Mouse (Mus musculus): ENCODE measurements around the gene Daam2. TPM values are rescaled to one million over a fixed set of nuclear protein-coding genes. Genes with fewer than 3 reads are reported as not detected.

Daam2 gene
- polyA plus RNA-seq, 1 experiment from 2014 or later, result 8.8 TPM

DNA sequence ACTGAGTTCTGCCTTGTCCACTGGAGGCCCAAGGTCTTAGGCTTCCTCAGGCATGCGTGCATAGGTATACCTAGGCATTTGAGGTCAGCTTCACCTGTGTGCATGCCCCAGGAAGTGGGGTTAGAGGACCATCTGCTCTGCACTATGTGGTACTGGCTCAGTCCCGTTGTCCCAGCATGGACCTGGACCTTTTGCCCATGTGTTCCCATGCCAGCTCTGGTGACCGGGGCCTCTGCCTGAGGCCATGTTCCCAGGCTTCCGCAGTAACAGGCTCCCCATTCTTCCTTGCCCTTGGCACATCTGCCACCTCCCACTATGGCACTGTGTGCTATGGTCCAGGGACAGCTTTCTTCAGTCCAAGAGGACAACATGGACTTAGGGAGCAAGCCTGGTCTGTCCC lies 36.1 kb downstream of the Daam2 start:
- WGBS, result 91% methylated on average over 4 of the region's 4 CpGs
- DNase-seq (ENCODE audit: low spot score), result no peak

DNA sequence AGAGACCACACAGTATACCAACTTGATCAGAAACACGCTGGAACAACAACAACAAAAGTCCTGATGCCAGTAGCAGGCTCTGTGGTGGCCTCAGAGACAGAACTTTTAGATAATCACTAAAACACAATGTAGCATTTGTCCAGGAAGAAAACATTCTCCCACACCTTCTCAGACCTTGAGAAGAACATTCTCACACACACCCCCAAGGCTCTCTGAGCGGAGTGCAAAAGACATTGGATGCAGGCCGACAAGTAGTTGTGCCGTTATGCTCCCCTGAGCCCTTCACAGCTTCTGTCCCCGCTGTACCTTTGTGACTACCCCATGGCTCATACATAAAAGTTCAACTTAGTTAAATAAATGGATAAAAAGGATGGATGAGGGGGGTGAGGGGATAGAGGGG lies 37.6 kb downstream of the Daam2 start:
- 84% methylated on average over 5 of the region's 5 CpGs for WGBS
- 0 out of 2 replicates have a peak, but pooled peaks cover 4% of the 10 kb centered on the region for H3K27me3 ChIP-seq (ENCODE audit: insufficient read depth, poor library complexity, severe bottlenecking)
- no peaks in the 10 kb centered on the region for H3K36me3 ChIP-seq
- H3K9me3 ChIP-seq, result no peaks in the 10 kb centered on the region
- no peak overlapping the region for H3K4me3 ChIP-seq
- H3K27ac ChIP-seq, result no peak overlapping the region
- peaks cover 6% of the 10 kb centered on the region; the same call in 1 of the 2 replicates for H3K4me1 ChIP-seq
- DNase-seq (ENCODE audit: low spot score), result no peak

More for the DNA sequence above, 36.1 kb downstream of the Daam2 start:
- Histone ChIP-seq H3K9me3 (no peaks in the 10 kb centered on the region), H3K4me1 (peaks cover 6% of the 10 kb centered on the region; the same call in 1 of the 2 replicates), H3K4me3 (no peak overlapping the region), H3K36me3 (0 out of 2 replicates have a peak, but pooled peaks cover 2% of the 10 kb centered on the region), H3K27ac (no peak overlapping the region), H3K27me3 (ENCODE audit: insufficient read depth, poor library complexity, severe bottlenecking) (0 out of 2 replicates have a peak, but pooled peaks cover 4% of the 10 kb centered on the region)

DNA sequence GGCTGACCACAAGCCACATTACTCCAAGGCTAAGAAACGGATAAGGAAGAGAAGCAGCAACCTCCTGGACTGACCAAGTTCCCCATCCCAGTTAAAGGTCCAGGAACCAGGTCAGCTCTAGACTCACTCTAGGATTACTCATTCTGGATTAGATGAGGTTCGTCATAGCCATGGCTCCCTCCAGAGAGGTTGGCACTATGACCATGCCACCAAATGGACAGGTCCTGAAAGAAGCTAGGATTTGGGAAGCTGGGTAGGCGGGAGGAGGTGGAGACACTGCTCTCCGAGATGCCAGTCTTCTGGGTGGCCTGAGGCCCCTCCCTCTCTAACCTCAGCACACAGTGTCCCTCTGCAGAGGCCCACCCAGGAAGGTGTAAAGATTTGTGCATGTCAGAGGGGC lies 38.2 kb downstream of the Daam2 start:
- Histone ChIP-seq H3K36me3 (no peaks in the 10 kb centered on the region), H3K27me3 (ENCODE audit: insufficient read depth, poor library complexity, severe bottlenecking) (0 out of 2 replicates have a peak, but pooled peaks cover 4% of the 10 kb centered on the region), H3K4me1 (peaks cover 6% of the 10 kb centered on the region; the same call in 1 of the 2 replicates), H3K27ac (no peak overlapping the region), H3K9me3 (no peaks in the 10 kb centered on the region), H3K4me3 (no peak overlapping the region)
- 79% methylated on average over 4 of the region's 4 CpGs for WGBS
- no peak for DNase-seq (ENCODE audit: low spot score)

DNA sequence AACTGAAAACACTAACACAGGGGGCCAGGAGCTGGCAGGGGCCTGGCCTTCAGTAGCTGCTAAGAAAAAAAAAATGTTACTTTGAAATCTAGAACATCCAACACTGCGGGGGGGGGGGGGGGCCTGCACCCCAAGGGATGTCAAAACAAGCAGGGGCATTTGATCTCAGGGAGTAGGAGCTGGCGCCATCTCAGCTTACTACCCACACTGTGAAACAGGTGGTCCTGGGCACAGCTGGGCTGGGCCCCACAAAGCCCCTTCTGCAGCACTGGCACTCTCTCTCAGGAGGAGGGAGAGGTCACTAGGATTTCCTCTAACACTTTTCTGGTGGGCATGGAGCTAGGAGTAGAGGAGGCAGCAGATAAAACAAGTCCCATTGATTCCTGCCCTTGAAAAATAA lies 39.6 kb downstream of the Daam2 start:
- peaks cover 6% of the 10 kb centered on the region; the same call in 1 of the 2 replicates for H3K4me1 ChIP-seq
- 0 out of 2 replicates have a peak, but pooled peaks cover 4% of the 10 kb centered on the region for H3K27me3 ChIP-seq (ENCODE audit: insufficient read depth, poor library complexity, severe bottlenecking)
- 37% methylated on average over 2 of the region's 2 CpGs for WGBS
- no peaks in the 10 kb centered on the region for H3K9me3 ChIP-seq
- H3K4me3 ChIP-seq, result no peak overlapping the region
- DNase-seq (ENCODE audit: low spot score), result no peak
- H3K27ac ChIP-seq, result no peak overlapping the region
- H3K36me3 ChIP-seq, result no peaks in the 10 kb centered on the region

DNA sequence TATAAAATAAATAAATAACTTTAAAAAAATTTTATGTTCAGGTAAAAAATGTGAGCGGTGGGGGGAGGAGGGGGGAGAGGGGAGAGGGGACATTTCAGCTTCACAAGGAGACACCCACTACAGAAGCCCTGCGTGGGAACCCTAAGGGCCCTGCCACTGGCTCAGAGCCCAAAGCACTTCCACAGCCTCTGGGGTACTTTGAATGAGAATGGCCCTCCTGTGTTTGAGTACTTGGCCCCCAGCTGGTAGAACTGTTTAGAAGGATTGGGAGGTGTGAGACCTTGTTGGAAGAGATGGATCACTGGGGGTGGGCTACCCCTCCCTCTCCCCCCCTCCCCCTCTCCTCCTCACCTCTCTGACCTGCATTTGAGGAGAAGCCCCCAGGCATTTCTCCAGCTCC lies 41.7 kb downstream of the Daam2 start:
- no peaks in the 10 kb centered on the region for H3K9me3 ChIP-seq
- no peak for DNase-seq (ENCODE audit: low spot score)
- H3K27ac ChIP-seq, result no peak overlapping the region
- no peak overlapping the region for H3K4me3 ChIP-seq
- 30% methylated on average over 2 of the region's 2 CpGs for WGBS
- H3K27me3 ChIP-seq (ENCODE audit: insufficient read depth, poor library complexity, severe bottlenecking), result no peaks in the 10 kb centered on the region
- no peaks in the 10 kb centered on the region for H3K36me3 ChIP-seq
- no peaks in the 10 kb centered on the region; the same call in 1 of the 2 replicates for H3K4me1 ChIP-seq

DNA sequence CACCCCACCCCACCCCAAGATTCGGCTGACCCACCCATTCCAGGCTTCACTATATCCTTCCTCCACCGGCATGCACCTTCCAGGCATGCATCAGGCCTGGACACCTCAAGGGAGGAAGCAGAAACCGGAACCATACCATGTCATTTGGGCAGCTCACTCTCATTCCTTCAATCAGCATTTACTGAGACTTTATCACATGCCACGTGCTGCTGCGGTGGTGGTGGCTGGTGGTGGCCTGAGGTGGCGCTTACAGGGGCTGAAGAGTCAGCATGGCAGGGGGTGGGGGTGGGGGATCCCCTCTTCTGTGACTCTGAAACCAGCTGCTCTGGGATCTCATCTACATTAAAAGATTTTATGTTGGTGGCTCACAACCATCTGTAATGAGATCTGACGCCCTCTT lies 42.1 kb downstream of the Daam2 start:
- 44% methylated on average over 7 of the region's 7 CpGs for WGBS
- Histone ChIP-seq H3K27ac (no peak overlapping the region), H3K4me1 (no peaks in the 10 kb centered on the region; the same call in 1 of the 2 replicates), H3K4me3 (no peak overlapping the region), H3K9me3 (no peaks in the 10 kb centered on the region), H3K36me3 (no peaks in the 10 kb centered on the region), H3K27me3 (ENCODE audit: insufficient read depth, poor library complexity, severe bottlenecking) (no peaks in the 10 kb centered on the region)
- no peak for DNase-seq (ENCODE audit: low spot score)

DNA sequence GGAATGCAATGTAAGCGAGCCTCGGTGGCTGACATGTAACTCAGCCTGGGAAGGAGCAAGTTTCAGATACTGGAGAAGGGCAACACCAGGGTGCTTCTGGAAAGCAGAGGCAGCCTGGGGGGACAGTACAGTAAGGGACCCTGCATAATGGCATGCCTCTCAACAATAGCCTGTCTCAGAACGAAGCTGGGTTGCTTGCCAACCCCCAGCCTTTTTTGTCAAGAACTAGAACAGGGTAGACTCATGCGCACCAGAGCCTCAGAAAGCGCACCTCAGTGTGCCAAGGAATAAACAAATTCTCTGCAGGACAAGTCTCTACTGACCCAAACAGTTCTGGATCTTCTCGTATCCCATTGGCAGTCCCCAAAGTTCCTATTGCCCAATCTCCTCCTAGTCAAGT lies 43.5 kb downstream of the Daam2 start:
- H3K27me3 ChIP-seq (ENCODE audit: insufficient read depth, poor library complexity, severe bottlenecking), result no peaks in the 10 kb centered on the region
- WGBS, result 69% methylated on average over 6 of the region's 6 CpGs
- no peak overlapping the region for H3K4me3 ChIP-seq
- no peaks in the 10 kb centered on the region for H3K9me3 ChIP-seq
- DNase-seq (ENCODE audit: low spot score), result no peak
- H3K36me3 ChIP-seq, result no peaks in the 10 kb centered on the region
- no peak overlapping the region for H3K27ac ChIP-seq
- peaks cover 5% of the 10 kb centered on the region; the same call in 1 of the 2 replicates for H3K4me1 ChIP-seq

DNA sequence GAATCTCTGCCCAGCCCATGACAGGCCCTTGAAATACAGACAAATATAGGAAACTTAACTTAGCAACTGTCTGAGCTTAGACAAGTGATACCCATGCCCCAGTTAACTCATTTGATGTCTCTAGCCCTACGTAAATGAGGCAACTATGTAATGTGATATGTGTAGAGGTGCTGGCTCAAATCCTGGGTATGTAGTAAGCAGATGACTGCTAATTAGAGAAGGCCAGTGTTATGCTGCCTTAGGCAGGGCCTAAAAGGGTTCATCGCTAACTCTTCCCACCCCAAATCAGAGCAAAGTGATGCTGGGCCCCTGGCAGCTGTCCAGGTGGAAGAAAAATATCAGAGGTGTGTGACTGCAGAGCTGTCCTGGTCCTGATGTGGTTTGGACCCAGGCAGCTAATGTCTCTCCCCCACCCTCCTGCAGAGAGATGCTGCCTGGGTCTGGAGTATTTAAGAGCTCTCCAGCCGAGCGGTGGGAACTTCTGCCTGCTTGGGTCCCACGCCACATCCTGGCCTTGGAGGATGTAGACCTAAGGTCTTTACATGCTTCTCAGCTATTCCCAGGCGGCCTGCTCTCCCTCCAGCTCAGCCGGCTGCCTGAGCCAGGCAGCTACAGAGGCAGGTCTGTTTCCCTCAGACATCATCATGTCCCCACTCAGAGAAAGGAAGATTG lies 44.4 kb downstream of the Daam2 start:
- 65% methylated on average over 7 of the region's 7 CpGs for WGBS

DNA sequence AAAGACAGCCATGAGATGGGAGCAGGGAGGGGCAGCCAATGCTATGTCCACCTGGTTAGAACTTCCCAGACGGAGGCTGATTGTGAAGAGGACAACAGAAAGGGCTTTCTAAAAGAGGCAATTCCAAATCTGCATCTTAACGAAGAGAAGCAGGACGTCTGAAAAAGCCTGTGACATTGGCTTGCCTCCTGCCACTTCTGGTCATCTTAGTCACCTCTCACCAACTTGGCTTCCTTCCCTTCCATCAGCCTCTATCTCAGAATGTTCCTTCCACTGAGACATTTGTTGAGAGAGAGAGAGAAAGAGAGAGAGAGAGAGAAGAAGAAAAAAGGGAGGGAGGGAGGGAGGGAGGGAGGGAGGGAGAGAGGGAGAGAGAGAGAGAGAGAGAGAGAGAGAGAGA lies 47.1 kb downstream of the Daam2 start:
- DNase-seq (ENCODE audit: low spot score), result no peak

More for the DNA sequence above, 44.4 kb downstream of the Daam2 start:
- no peaks in the 10 kb centered on the region for H3K27me3 ChIP-seq (ENCODE audit: insufficient read depth, poor library complexity, severe bottlenecking)
- peaks cover 13% of the 10 kb centered on the region; the same call in 1 of the 2 replicates for H3K4me1 ChIP-seq
- H3K9me3 ChIP-seq, result no peaks in the 10 kb centered on the region
- no peak overlapping the region for H3K4me3 ChIP-seq
- H3K36me3 ChIP-seq, result no peaks in the 10 kb centered on the region
- DNase-seq (ENCODE audit: low spot score), result no peak
- H3K27ac ChIP-seq, result no peak overlapping the region

DNA sequence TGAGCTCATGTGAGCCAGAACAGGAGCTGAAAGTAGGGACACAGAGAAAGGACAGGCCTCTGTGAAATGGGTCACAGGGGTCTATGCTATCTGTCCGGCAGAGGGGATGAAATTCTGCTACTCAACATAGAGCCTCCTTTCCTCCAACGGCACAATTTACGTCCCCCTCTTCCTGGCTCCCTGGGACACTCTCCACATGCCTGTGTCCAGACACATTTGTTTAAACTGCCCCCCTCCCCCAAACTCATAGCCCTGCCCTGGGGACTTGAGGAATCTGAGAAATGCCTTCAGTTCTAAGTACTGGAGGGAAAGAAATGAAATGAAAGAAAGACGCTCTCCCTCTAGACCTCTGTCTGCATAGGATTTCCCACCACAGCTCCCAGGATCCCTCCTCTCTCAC lies 48.5 kb downstream of the Daam2 start:
- H3K4me3 ChIP-seq, result no peak overlapping the region
- DNase-seq (ENCODE audit: low spot score), result no peak
- WGBS, result 39% methylated on average over 4 of the region's 4 CpGs

More for the DNA sequence above, 47.1 kb downstream of the Daam2 start:
- Histone ChIP-seq H3K27me3 (ENCODE audit: insufficient read depth, poor library complexity, severe bottlenecking) (no peaks in the 10 kb centered on the region), H3K4me1 (peaks cover 13% of the 10 kb centered on the region; the same call in 1 of the 2 replicates), H3K4me3 (no peak overlapping the region), H3K27ac (no peak overlapping the region), H3K9me3 (no peaks in the 10 kb centered on the region), H3K36me3 (no peaks in the 10 kb centered on the region)
- WGBS, result 60% methylated on average over 3 of the region's 3 CpGs

DNA sequence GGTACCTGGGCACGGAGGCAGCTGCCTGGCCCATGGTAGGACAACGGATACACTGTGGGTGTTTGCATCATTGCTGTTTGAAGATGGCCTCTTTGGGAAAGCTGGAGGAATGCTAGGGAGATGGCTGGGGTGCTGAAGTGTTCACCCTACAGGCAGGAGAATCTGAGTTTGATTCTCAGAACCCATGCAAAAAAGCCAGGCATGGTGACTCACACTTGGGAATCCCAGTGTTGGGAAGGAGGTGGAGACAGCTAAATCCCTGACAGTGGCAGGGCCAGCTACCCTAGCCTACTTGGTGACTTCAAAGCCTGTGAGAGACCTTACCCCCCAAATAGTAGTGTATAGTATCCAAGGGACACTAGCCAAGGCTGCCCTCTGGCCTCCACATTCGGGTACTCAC lies 49.0 kb downstream of the Daam2 start:
- WGBS, result 84% methylated on average over 3 of the region's 3 CpGs
- no peak overlapping the region for H3K4me3 ChIP-seq
- no peak overlapping the region for H3K27ac ChIP-seq
- H3K36me3 ChIP-seq, result 0 out of 2 replicates have a peak, but pooled peaks cover 2% of the 10 kb centered on the region
- peaks cover 13% of the 10 kb centered on the region; the same call in 1 of the 2 replicates for H3K4me1 ChIP-seq
- H3K9me3 ChIP-seq, result no peaks in the 10 kb centered on the region
- H3K27me3 ChIP-seq (ENCODE audit: insufficient read depth, poor library complexity, severe bottlenecking), result no peaks in the 10 kb centered on the region
- DNase-seq (ENCODE audit: low spot score), result no peak

More for the DNA sequence above, 48.5 kb downstream of the Daam2 start:
- no peak overlapping the region for H3K27ac ChIP-seq
- no peaks in the 10 kb centered on the region for H3K27me3 ChIP-seq (ENCODE audit: insufficient read depth, poor library complexity, severe bottlenecking)
- H3K9me3 ChIP-seq, result no peaks in the 10 kb centered on the region
- peaks cover 13% of the 10 kb centered on the region; the same call in 1 of the 2 replicates for H3K4me1 ChIP-seq
- H3K36me3 ChIP-seq, result 0 out of 2 replicates have a peak, but pooled peaks cover 2% of the 10 kb centered on the region

DNA sequence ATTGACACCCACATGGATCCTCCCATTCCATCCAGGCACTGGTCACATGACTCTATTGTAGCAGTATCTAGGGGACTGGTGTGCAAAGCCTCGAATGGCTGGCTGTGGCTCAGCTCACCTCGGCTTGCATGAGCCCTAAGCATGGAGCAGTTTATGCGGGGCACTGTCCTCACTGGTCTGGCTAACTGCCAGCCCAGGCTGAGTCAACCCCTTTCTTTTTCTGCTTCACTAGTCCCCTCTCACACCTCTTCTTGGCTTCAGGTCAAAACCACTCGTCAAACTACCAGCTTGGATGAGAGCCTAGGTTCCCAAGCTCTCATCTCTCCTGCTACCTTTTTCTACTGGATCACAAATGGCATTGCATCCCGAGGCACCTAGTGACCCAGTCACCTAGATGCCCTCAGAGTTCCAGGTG lies 51.5 kb downstream of the Daam2 start:
- WGBS, result 74% methylated on average over 5 of the region's 5 CpGs
- H3K4me3 ChIP-seq, result no peak overlapping the region
- H3K27ac ChIP-seq, result no peak overlapping the region

DNA sequence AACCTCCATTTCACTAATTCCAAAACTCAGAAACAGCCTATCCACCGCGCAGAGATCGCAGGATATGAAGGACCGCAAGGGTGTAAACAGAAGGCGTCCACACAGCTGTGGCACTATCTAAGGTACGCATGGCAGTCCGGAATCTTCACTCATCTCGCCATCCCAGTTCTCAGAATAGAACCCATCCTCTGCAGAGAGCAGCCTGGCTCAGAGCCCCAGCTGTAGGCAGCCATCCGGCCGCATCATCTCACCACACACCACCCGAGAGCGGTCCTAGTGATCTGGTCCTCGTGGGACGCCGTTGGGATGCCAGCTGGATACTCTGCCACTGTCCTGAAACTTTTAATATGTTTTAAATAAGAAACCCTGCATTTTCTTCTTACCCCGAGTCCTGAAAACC lies 54.7 kb downstream of the Daam2 start:
- 88% methylated on average over 16 of the region's 16 CpGs for WGBS
- Histone ChIP-seq H3K4me3 (no peak overlapping the region), H3K4me1 (no peaks in the 10 kb centered on the region), H3K36me3 (0 out of 2 replicates have a peak, but pooled peaks cover 2% of the 10 kb centered on the region), H3K9me3 (no peaks in the 10 kb centered on the region), H3K27ac (no peak overlapping the region), H3K27me3 (ENCODE audit: insufficient read depth, poor library complexity, severe bottlenecking) (no peaks in the 10 kb centered on the region)
- DNase-seq (ENCODE audit: low spot score), result no peak

More for the DNA sequence above, 51.5 kb downstream of the Daam2 start:
- DNase-seq (ENCODE audit: low spot score), result no peak
- Histone ChIP-seq H3K9me3 (no peaks in the 10 kb centered on the region), H3K36me3 (0 out of 2 replicates have a peak, but pooled peaks cover 2% of the 10 kb centered on the region), H3K27me3 (ENCODE audit: insufficient read depth, poor library complexity, severe bottlenecking) (no peaks in the 10 kb centered on the region), H3K4me1 (peaks cover 13% of the 10 kb centered on the region; the same call in 1 of the 2 replicates)
